Mouse (Mus musculus): ENCODE data around the gene Apba1. TPM values are rescaled to one million over a fixed set of nuclear protein-coding genes. Genes with fewer than 3 reads are reported as not detected.

The Apba1 gene
- polyA plus RNA-seq, 1 experiment from 2014 or later: 6.5 TPM

GRCm38 (mm10) chr19:23855832-23856231 lies 97.1 kb downstream of the Apba1 start:
- Histone ChIP-seq H3K27me3 (replicated peaks) (no peaks in the 10 kb centered on the region), H3K36me3 (no peaks in the 10 kb centered on the region), H3K9ac (no peak overlapping the region), H3K4me3 (no peak overlapping the region), H3K27ac (no peak overlapping the region), H3K4me1 (no peaks in the 10 kb centered on the region), H3K4me2 (replicated peaks) (no peak overlapping the region), H3K9me3 (peaks cover 3% of the 10 kb centered on the region; the same call in 1 of the 2 replicates)
- 94% methylated on average over 7 of the region's 7 CpGs for WGBS
- no peak for ATAC-seq (ENCODE audit: low FRiP score, low read depth)

GRCm38 (mm10) chr19:23858091-23858490 lies 99.4 kb downstream of the Apba1 start:
- no peak overlapping the region for H3K4me2 ChIP-seq (replicated peaks)
- H3K27ac ChIP-seq: no peak overlapping the region
- no peaks in the 10 kb centered on the region for H3K27me3 ChIP-seq (replicated peaks)
- H3K4me3 ChIP-seq: no peak overlapping the region
- ATAC-seq (ENCODE audit: low FRiP score, low read depth): no peak
- 93% methylated on average over 4 of the region's 4 CpGs for WGBS
- H3K4me1 ChIP-seq: no peaks in the 10 kb centered on the region; the same call in 1 of the 2 replicates
- H3K9ac ChIP-seq: no peak overlapping the region
- no peaks in the 10 kb centered on the region for H3K36me3 ChIP-seq
- H3K9me3 ChIP-seq: peaks cover 3% of the 10 kb centered on the region; the same call in 1 of the 2 replicates

- Histone ChIP-seq H3K36me3 (no peaks in the 10 kb centered on the region), H3K4me2 (replicated peaks) (no peak overlapping the region), H3K9me3 (peaks cover 3% of the 10 kb centered on the region; the same call in 1 of the 2 replicates), H3K27ac (no peak overlapping the region), H3K9ac (no peak overlapping the region), H3K4me3 (no peak overlapping the region), H3K27me3 (replicated peaks) (no peaks in the 10 kb centered on the region), H3K4me1 (no peaks in the 10 kb centered on the region; the same call in 1 of the 2 replicates)
- ATAC-seq (ENCODE audit: low FRiP score, low read depth): no peak
- 90% methylated on average over 9 of the region's 9 CpGs for WGBS
Observed at GRCm38 (mm10) chr19:23858781-23859180, 100.1 kb downstream of the Apba1 start.

GRCm38 (mm10) chr19:23860151-23860820 lies 101.6 kb downstream of the Apba1 start:
- ATAC-seq (ENCODE audit: low FRiP score, low read depth): peak; percentile 41; the same call in 1 of the 2 replicates
- Histone ChIP-seq H3K27ac (no peak overlapping the region), H3K4me1 (no peaks in the 10 kb centered on the region; the same call in 1 of the 2 replicates), H3K4me2 (replicated peaks) (no peak overlapping the region), H3K4me3 (no peak overlapping the region), H3K36me3 (no peaks in the 10 kb centered on the region), H3K9ac (no peak overlapping the region), H3K9me3 (peaks cover 3% of the 10 kb centered on the region; the same call in 1 of the 2 replicates), H3K27me3 (replicated peaks) (no peaks in the 10 kb centered on the region)
- WGBS: 34% methylated on average over 13 of the region's 13 CpGs

- no peaks in the 10 kb centered on the region; the same call in 1 of the 2 replicates for H3K4me1 ChIP-seq
- ATAC-seq (ENCODE audit: low FRiP score, low read depth): no peak
- peaks cover 3% of the 10 kb centered on the region; the same call in 1 of the 2 replicates for H3K9me3 ChIP-seq
- H3K27ac ChIP-seq: no peak overlapping the region
- H3K4me2 ChIP-seq (replicated peaks): no peak overlapping the region
- WGBS: 49% methylated on average over 4 of the region's 4 CpGs
- H3K9ac ChIP-seq: no peak overlapping the region
- H3K36me3 ChIP-seq: no peaks in the 10 kb centered on the region
- no peaks in the 10 kb centered on the region for H3K27me3 ChIP-seq (replicated peaks)
- no peak overlapping the region for H3K4me3 ChIP-seq
Observed at GRCm38 (mm10) chr19:23862736-23863135, 104.0 kb downstream of the Apba1 start.

- Histone ChIP-seq H3K4me1 (no peaks in the 10 kb centered on the region; the same call in 1 of the 2 replicates), H3K9ac (no peak overlapping the region), H3K27me3 (replicated peaks) (no peaks in the 10 kb centered on the region), H3K9me3 (no peaks in the 10 kb centered on the region), H3K4me2 (replicated peaks) (no peak overlapping the region), H3K4me3 (no peak overlapping the region), H3K27ac (no peak overlapping the region), H3K36me3 (no peaks in the 10 kb centered on the region)
- 34% methylated on average over 3 of the region's 3 CpGs for WGBS
- no peak for ATAC-seq (ENCODE audit: low FRiP score, low read depth)
Observed at GRCm38 (mm10) chr19:23863959-23864358, 105.3 kb downstream of the Apba1 start.

- Histone ChIP-seq H3K4me3 (no peak overlapping the region), H3K9ac (no peak overlapping the region), H3K4me1 (no peaks in the 10 kb centered on the region; the same call in 1 of the 2 replicates), H3K36me3 (no peaks in the 10 kb centered on the region), H3K9me3 (no peaks in the 10 kb centered on the region), H3K27me3 (replicated peaks) (no peaks in the 10 kb centered on the region), H3K4me2 (replicated peaks) (no peak overlapping the region), H3K27ac (no peak overlapping the region)
- WGBS: 90% methylated on average over 9 of the region's 9 CpGs
- ATAC-seq (ENCODE audit: low FRiP score, low read depth): no peak
Observed at GRCm38 (mm10) chr19:23866045-23866444, 107.4 kb downstream of the Apba1 start.

- no peaks in the 10 kb centered on the region for H3K9me3 ChIP-seq
- H3K27me3 ChIP-seq (replicated peaks): no peaks in the 10 kb centered on the region
- ATAC-seq (ENCODE audit: low FRiP score, low read depth): no peak
- no peak overlapping the region for H3K9ac ChIP-seq
- H3K4me3 ChIP-seq: no peak overlapping the region
- no peak overlapping the region for H3K27ac ChIP-seq
- 89% methylated on average over 11 of the region's 11 CpGs for WGBS
- H3K36me3 ChIP-seq: no peaks in the 10 kb centered on the region
- no peaks in the 10 kb centered on the region; the same call in 1 of the 2 replicates for H3K4me1 ChIP-seq
- H3K4me2 ChIP-seq (replicated peaks): no peak overlapping the region
Observed at GRCm38 (mm10) chr19:23867052-23867451, 108.4 kb downstream of the Apba1 start.

GRCm38 (mm10) chr19:23867589-23867988 lies 108.9 kb downstream of the Apba1 start:
- H3K9me3 ChIP-seq: no peaks in the 10 kb centered on the region
- no peak for ATAC-seq (ENCODE audit: low FRiP score, low read depth)
- no peaks in the 10 kb centered on the region; the same call in 1 of the 2 replicates for H3K4me1 ChIP-seq
- no peak overlapping the region for H3K9ac ChIP-seq
- no peaks in the 10 kb centered on the region for H3K27me3 ChIP-seq (replicated peaks)
- no peak overlapping the region for H3K4me3 ChIP-seq
- H3K27ac ChIP-seq: no peak overlapping the region
- no peaks in the 10 kb centered on the region for H3K36me3 ChIP-seq
- no peak overlapping the region for H3K4me2 ChIP-seq (replicated peaks)
- WGBS: 89% methylated on average over 7 of the region's 7 CpGs

GRCm38 (mm10) chr19:23874502-23874901 lies 115.8 kb downstream of the Apba1 start:
- H3K27ac ChIP-seq: no peak overlapping the region
- H3K4me1 ChIP-seq: no peaks in the 10 kb centered on the region
- no peaks in the 10 kb centered on the region for H3K9me3 ChIP-seq
- no peak overlapping the region for H3K4me2 ChIP-seq (replicated peaks)
- H3K36me3 ChIP-seq: no peaks in the 10 kb centered on the region
- no peak for ATAC-seq (ENCODE audit: low FRiP score, low read depth)
- no peaks in the 10 kb centered on the region for H3K27me3 ChIP-seq (replicated peaks)
- no peak overlapping the region for H3K9ac ChIP-seq
- 85% methylated on average over 6 of the region's 6 CpGs for WGBS
- H3K4me3 ChIP-seq: no peak overlapping the region

GRCm38 (mm10) chr19:23875819-23876218 lies 117.1 kb downstream of the Apba1 start:
- Histone ChIP-seq H3K9ac (no peak overlapping the region), H3K27me3 (replicated peaks) (no peaks in the 10 kb centered on the region), H3K4me1 (no peaks in the 10 kb centered on the region), H3K4me2 (replicated peaks) (no peak overlapping the region), H3K36me3 (no peaks in the 10 kb centered on the region), H3K27ac (no peak overlapping the region), H3K4me3 (no peak overlapping the region), H3K9me3 (no peaks in the 10 kb centered on the region)
- no peak for ATAC-seq (ENCODE audit: low FRiP score, low read depth)
- WGBS: 90% methylated on average over 5 of the region's 5 CpGs

GRCm38 (mm10) chr19:23879862-23880261 lies 121.2 kb downstream of the Apba1 start:
- no peak overlapping the region for H3K27ac ChIP-seq
- H3K4me2 ChIP-seq (replicated peaks): no peak overlapping the region
- H3K27me3 ChIP-seq (replicated peaks): no peaks in the 10 kb centered on the region
- ATAC-seq (ENCODE audit: low FRiP score, low read depth): peak; percentile 33; the same call in 1 of the 2 replicates
- WGBS: 71% methylated on average over 7 of the region's 7 CpGs
- H3K4me1 ChIP-seq: no peaks in the 10 kb centered on the region
- no peaks in the 10 kb centered on the region for H3K36me3 ChIP-seq
- no peak overlapping the region for H3K9ac ChIP-seq
- H3K4me3 ChIP-seq: no peak overlapping the region
- no peaks in the 10 kb centered on the region for H3K9me3 ChIP-seq

- 94% methylated on average over 5 of the region's 5 CpGs for WGBS
- H3K27me3 ChIP-seq (replicated peaks): no peaks in the 10 kb centered on the region
- no peaks in the 10 kb centered on the region for H3K9me3 ChIP-seq
- no peak overlapping the region for H3K4me3 ChIP-seq
- H3K9ac ChIP-seq: no peak overlapping the region
- no peak overlapping the region for H3K27ac ChIP-seq
- ATAC-seq (ENCODE audit: low FRiP score, low read depth): no peak
- no peak overlapping the region for H3K4me2 ChIP-seq (replicated peaks)
- no peaks in the 10 kb centered on the region for H3K36me3 ChIP-seq
- H3K4me1 ChIP-seq: no peaks in the 10 kb centered on the region
Observed at GRCm38 (mm10) chr19:23886169-23886568, 127.5 kb downstream of the Apba1 start.
